Mouse (Mus musculus) activated CD4-positive, CD25-positive, alpha-beta regulatory T cell, adult 4 months (primary cell): ENCODE results near the gene Ptpn13. TPM values are rescaled to one million over a fixed set of nuclear protein-coding genes. Genes with fewer than 3 reads are reported as not detected.

Source experiments
- ATAC-seq: one replicate; pipeline ENCODE4 v1.8.0; 2017
- polyA plus RNA-seq, 2 experiments: library from polyadenylated mRNA; unstranded; fragments of 100-300 nt; shearing (Covaris generic); gene quantifications; one replicate each; pipeline ENCODE4 v1.2.1; 2017

Ptpn13 gene
- polyA plus RNA-seq, 2 experiments from 2014 or later: 19.6 to 20.3 TPM

GRCm38 (mm10) chr5:103597604-103598003 is 172.6 kb downstream of the Ptpn13 start:
- no peak for ATAC-seq

- ATAC-seq: no peak
Measured at GRCm38 (mm10) chr5:103598264-103598663, 173.3 kb downstream of the Ptpn13 start.

GRCm38 (mm10) chr5:103598881-103599280 is 173.9 kb downstream of the Ptpn13 start:
- ATAC-seq: no peak

GRCm38 (mm10) chr5:103603115-103603893 is 178.3 kb downstream of the Ptpn13 start:
- ATAC-seq: no peak

- ATAC-seq: no peak
Measured at GRCm38 (mm10) chr5:103605707-103606106, 180.7 kb downstream of the Ptpn13 start.

- no peak for ATAC-seq
Measured at GRCm38 (mm10) chr5:103610148-103610547, 185.2 kb downstream of the Ptpn13 start.

- no peak for ATAC-seq
Measured at GRCm38 (mm10) chr5:103610856-103611472, 186.0 kb downstream of the Ptpn13 start.

GRCm38 (mm10) chr5:103612316-103612715 is 187.3 kb downstream of the Ptpn13 start:
- no peak for ATAC-seq

- ATAC-seq: no peak
Measured at GRCm38 (mm10) chr5:103614356-103614755, 189.4 kb downstream of the Ptpn13 start.

- no peak for ATAC-seq
Measured at GRCm38 (mm10) chr5:103617191-103617590, 192.2 kb downstream of the Ptpn13 start.

GRCm38 (mm10) chr5:103620301-103620973 is 195.4 kb downstream of the Ptpn13 start:
- ATAC-seq: no peak

GRCm38 (mm10) chr5:103622321-103622720 is 197.3 kb downstream of the Ptpn13 start:
- ATAC-seq: no peak

GRCm38 (mm10) chr5:103624831-103625230 is 199.8 kb downstream of the Ptpn13 start:
- no peak for ATAC-seq

GRCm38 (mm10) chr5:103628499-103628898 is 203.5 kb downstream of the Ptpn13 start:
- ATAC-seq: no peak

GRCm38 (mm10) chr5:103629111-103629764 is 204.2 kb downstream of the Ptpn13 start, which contains the start of gene Slc10a6:
Gene Slc10a6 (minus strand): TSS chr5:103629403.
- ATAC-seq: no peak

- ATAC-seq: no peak
Measured at GRCm38 (mm10) chr5:103629854-103630580, 205.0 kb downstream of the Ptpn13 start.

- ATAC-seq: no peak
Measured at GRCm38 (mm10) chr5:103637162-103637561, 212.2 kb downstream of the Ptpn13 start.

GRCm38 (mm10) chr5:103644167-103644566 is 219.2 kb downstream of the Ptpn13 start:
- no peak for ATAC-seq

GRCm38 (mm10) chr5:103647320-103647719 is 222.3 kb downstream of the Ptpn13 start:
- no peak for ATAC-seq
